Mouse (Mus musculus): ENCODE measurements around the gene Ccdc106.

- TF ChIP-seq EP300 (optimal IDR thresholded peaks at IDR 0.05) (no peak), CTCF (IDR thresholded peaks at IDR 0.05; ENCODE audit: low read depth) (no peak)
Measured at GRCm38 (mm10) chr7:4993999-4994788, 26.2 kb upstream of the Ccdc106 start.
